Mouse (Mus musculus) lung, postnatal 0 days (tissue): ENCODE data around the gene Nol4l.

Experiments used
- CTCF ChIP-seq: IDR thresholded peaks from 2 replicates; pipeline ENCODE4 v1.5.1; 2016; ENCODE audit warnings: antibody characterized with exemption, mild to moderate bottlenecking
- EP300 ChIP-seq: IDR thresholded peaks from 2 replicates; pipeline ENCODE4 v1.6.1; 2016; ENCODE audit warnings: antibody characterized with exemption, mild to moderate bottlenecking, control low read depth

DNA sequence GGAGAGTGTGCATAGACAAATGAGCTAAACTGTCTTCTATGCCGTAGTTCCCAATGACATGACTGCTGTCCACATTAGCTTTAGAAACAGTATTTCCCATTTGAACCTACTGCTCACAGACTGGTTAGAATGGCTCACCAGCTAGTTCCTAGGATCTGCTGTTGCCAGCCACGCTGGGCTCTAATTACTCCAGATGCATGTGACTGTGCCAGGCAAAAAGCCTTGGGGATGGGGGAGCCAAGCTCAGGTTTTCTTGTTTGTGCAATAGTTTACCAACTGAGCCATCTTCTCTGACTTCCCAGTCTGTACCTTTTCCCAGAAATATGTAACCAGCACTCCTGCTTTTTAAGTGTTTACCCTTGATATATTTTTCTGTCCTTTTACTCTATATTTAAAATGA, 154.4 kb downstream of the Nol4l start:
- TF ChIP-seq CTCF (no peak), EP300 (no peak)
